Mouse (Mus musculus) megakaryocyte progenitor cell, adult 5-6 weeks (primary cell): ENCODE data around the gene Adarb2. TPM values are rescaled to one million over a fixed set of nuclear protein-coding genes. Genes with fewer than 3 reads are reported as not detected.
A peak's percentile ranks its signal among the peaks of the same experiment; 100 is the strongest.

Experiments used
- ATAC-seq: replicated peaks from 2 replicates; pipeline ENCODE4 v1.8.0; 2016; ENCODE audit warnings: mild to moderate bottlenecking, moderate TSS enrichment, inconsistent platforms; ENCODE audit not compliant: poor library complexity
- total RNA-seq, 2 experiments: library from RNA; stranded (forward) in 1 of 2; stranded (reverse) in 1 of 2; fragments of 157-497, 149-512 nt in 1 of 2; fragments of 200-1000 nt in 1 of 2; gene quantifications; 2 replicates each; pipeline versions ENCODE4 v1.2.3 to v1.2.4; 2015 to 2017

Adarb2 gene
- not detected in 2 replicates for total RNA-seq (2015)
- total RNA-seq (2017) = not detected in 2 replicates

- ATAC-seq = no peak
Measured at GRCm38 (mm10) chr13:8202681-8203476, at the start of gene Adarb2. Gene Adarb2, plus strand, starts transcription at chr13:8202866.

GRCm38 (mm10) chr13:8173800-8174199, 28.9 kb upstream of the Adarb2 start:
- ATAC-seq = no peak

DNA sequence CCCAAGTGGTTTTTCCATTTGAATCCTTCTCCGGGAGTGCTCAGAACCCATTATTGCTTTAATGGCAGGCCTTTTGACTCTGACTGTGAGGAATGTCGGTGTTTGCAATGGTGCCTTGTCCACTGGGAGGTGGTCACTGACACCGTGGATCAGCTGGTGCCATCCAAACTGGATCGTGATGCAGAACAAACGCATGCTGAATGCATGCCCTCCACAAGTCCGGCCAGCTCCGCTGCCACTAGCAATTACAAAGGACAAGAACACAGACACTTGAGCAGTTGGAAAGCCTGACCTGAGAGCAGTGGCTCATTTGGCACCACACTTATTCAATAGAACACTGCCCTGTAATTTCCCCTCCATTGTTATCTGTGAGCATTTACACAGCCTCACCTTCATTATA, 10.7 kb upstream of the Adarb2 start:
- no peak for ATAC-seq

GRCm38 (mm10) chr13:8199186-8199880, 3.3 kb upstream of the Adarb2 start:
- ATAC-seq = no peak

GRCm38 (mm10) chr13:8203477-8203813, 779 bp downstream of the Adarb2 start:
- ATAC-seq = no peak

- ATAC-seq = no peak
Measured at GRCm38 (mm10) chr13:8207337-8207736, 4.7 kb downstream of the Adarb2 start.

GRCm38 (mm10) chr13:8210776-8211175, 8.1 kb downstream of the Adarb2 start:
- ATAC-seq = no peak

- no peak for ATAC-seq
Measured at GRCm38 (mm10) chr13:8238871-8239270, 36.2 kb downstream of the Adarb2 start.

GRCm38 (mm10) chr13:8248016-8248667, 45.5 kb downstream of the Adarb2 start:
- ATAC-seq = no peak

DNA sequence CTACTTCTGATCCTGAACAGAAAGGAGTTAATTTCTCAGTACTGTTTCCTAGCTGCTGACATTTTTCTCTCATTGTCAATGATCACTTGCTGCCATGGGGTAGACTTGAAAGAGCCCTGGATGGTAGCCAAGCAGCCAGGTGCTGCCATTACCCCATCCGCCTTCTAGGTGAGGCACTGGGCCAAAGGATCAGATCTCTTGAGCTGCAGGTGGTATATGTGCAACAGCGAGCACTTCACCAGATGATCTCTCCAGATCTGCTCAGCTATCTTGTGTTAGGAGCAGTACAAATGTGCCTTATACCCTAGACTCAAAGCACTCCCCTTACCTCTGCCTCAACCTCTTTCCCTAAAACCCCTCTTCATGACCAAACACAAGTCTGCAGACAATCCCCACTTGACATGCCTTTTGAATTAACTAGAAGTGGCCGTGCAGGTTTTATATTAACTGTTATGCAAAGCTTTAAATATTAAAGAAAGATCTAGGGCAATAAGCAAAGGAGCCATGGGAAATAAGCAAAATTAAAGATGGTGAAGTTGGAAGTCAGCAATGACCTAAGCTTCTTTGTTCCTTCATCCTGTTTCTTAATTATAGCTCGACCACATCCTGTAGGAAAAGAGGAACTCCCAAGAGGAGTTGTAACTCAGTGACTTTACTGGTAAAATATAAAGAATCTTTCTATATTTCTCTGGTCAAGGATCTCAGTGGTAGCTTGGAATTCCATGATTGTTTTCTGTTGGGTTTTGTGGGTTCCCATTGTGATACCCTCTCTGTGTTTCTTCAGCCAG, 69.7 kb downstream of the Adarb2 start:
- peak; percentile 75 for ATAC-seq

DNA sequence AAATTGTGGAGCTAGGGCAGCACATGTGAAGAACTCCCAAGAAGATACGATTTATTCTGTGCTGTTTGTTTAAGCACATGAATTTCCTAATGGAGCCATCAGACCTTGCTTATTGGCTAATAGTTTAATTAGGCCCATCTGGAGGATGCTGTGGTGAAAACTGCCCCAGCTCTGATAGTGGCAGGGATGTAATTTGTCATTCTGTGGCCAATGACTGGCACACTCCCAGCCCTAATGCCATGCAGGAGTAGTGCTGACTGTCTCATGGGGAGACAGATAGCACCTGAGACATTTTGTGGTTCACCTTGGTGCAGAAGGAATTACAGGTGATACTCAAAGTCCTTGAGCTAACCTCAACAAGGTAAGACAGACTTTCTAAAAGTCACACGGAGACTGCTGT, 80.5 kb downstream of the Adarb2 start:
- ATAC-seq = no peak

GRCm38 (mm10) chr13:8316347-8317141, 113.9 kb downstream of the Adarb2 start:
- ATAC-seq = no peak

DNA sequence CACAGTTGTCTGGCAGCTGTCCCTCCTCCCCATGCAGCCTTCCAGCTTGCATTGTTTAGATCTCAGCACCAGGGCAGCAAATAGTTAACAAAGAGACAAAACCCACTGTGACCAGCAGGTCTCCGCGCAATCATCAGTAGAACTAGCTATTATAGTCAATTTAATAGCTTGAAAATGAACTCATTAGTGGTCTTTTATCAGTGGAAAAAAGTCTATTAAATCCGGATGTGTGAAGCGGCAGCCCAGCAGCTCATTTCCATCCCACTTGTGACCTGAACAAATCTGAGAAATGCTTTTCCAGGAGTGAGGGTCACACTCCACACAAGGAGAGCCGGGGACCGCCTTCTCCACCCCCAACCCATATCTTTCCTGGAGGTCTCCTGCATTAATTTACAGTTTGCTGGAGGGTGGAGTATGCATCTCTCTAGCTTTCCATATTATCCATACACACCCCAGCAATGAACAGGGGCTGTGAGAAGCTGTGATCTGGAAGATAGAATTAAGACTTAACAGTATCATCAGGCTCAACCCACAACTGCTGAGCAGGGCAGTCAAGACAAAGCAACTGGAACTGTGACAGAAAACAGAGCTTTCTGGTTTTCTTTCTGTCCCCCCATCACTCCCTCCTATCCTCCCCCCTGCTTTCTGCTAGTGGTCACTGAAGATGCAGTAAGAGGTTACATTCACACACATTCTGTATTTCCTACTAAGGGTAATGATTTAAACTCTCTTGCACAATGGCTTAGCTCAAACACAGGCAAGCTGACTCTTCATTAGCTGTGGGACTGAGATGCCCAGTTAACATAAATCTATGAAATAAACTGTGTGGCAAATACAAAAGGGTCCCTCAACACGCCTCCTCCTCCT, 131.2 kb downstream of the Adarb2 start:
- ATAC-seq = no peak

- no peak for ATAC-seq
Measured at GRCm38 (mm10) chr13:8334580-8334979, 131.9 kb downstream of the Adarb2 start.

DNA sequence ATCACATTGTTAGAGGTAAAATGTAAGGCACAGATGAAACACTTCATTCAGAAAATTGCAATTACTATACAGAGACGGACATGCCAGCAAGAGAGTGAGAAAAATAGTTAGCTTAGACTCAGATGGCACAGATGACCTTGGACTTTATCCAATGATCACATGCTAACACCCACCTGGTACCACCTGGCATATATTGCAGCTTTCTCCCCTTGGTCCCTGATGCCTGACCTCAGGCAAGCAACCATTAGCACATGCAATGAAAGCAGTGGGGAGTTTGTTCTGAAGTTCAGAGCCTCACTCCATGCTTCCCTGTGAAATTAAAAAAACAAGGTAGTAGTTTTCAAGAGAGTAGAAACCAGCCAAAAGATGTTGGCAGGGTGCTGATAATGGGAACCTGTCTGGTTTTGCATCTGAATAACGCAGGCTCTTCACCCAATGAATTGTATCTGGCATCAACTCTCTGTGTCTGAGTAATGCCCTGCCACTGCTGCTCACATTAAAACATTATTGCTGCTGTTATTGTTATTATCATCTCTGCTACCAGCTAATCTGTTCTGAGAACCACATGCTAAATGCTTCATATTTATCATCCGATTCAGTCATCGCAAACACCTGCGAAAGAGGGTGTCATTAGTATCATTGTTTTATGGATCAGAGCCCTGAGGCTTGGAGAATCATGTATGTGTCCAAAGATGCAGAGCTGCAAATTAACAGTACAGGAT, 138.6 kb downstream of the Adarb2 start:
- ATAC-seq = no peak

- ATAC-seq = no peak
Measured at GRCm38 (mm10) chr13:8347147-8347546, 144.5 kb downstream of the Adarb2 start.

GRCm38 (mm10) chr13:8352341-8352740, 149.7 kb downstream of the Adarb2 start:
- no peak for ATAC-seq

- ATAC-seq = no peak
Measured at GRCm38 (mm10) chr13:8352952-8353351, 150.3 kb downstream of the Adarb2 start.

DNA sequence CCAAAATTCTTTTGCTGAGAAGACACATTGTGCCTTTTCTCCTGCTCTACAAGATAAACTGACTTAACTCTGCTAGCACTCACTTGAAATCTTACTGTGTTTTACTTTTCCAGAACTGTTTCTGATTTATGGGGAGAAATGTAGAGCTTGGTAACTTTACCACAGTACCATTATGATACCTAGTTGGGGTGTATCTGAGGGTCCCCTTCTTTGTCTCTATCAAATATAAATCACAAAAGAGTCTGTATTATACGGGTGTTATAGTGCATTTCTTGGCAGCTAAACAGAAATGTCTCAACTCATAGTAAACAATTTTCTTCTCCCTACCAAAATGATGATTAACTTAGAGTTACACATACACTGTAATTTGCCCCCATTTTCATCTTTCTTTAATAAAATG, 162.9 kb downstream of the Adarb2 start:
- ATAC-seq = no peak
